Mouse (Mus musculus) skeletal muscle tissue, postnatal 0 days (tissue): ENCODE data around the gene Usp18. TPM values are rescaled to one million over a fixed set of nuclear protein-coding genes. Genes with fewer than 3 reads are reported as not detected.

Experiments
- polyA plus RNA-seq: library from polyadenylated mRNA; unstranded; fragments of >200 nt; fragmentation: Nextera tagmentation; extraction: Ambion mirVana; gene quantifications from 2 replicates; pipeline ENCODE4 v1.2.1, GENCODE M21; 2015

Gene Usp18
- 3.8 and 4.5 TPM in 2 replicates for polyA plus RNA-seq

DNA sequence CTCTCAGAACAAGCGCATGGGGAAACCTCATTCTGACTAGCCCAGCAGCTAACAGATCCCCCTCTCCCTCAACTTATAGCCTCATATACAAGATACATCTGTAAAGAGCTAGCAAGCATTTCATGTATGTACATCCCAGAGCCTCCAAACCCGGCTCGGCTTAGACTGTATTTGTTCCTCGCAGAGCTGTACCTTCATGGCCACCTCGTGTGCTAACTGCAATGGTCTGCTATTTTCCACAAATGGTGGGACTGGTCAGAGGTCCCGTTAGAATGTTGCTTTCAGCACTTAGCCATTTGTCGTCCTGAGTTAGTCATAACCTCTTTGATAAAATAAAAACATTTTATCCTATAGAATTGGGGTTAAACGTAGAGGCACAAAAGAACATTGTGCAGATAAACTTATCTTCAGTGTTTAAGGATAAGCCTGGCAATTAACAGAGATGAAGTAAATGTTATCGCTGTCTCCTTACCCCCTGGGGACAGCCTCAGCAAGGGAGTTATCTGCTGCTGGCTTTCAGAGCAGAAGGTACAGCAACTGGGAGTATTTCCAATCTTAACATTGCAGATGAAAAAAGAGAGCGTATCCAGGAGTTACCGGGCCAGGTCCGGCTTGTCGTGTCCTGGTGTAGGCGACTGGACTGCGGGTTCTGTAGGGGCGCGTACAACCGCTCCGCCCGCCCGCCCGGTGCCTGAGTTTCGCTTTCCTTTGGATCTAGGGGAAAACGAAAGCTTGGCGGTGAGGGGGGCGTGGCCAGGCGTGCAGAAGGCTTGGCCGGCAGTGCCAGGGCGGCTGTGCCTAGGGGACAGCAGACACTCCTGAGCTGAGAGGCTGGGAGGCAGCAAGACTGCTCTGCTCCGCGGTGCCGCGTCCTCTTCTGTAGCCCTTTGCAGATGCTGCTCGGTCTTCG lies at the start of gene Usp18:
Usp18 (plus strand) TSS at position 780 of the 910 bp plus-strand sequence.

GRCm38 (mm10) chr6:121210149-121210925 lies 35.4 kb upstream of the Usp18 start, which contains the start of gene Tuba8:
Gene Tuba8 (plus strand): TSS chr6:121210696.

GRCm38 (mm10) chr6:121299954-121300353 lies 54.2 kb downstream of the Usp18 start, which contains the start of gene Slc6a13:
Gene Slc6a13 (plus strand): TSS chr6:121300227.

Other genes starting within 250 kb of the Usp18 start
- 15.1 and 19.9 TPM in 2 replicates for gene Mical3, start 114.9 kb upstream of the Usp18 start, polyA plus RNA-seq
- gene Pex26, start 62.2 kb upstream of the Usp18 start, polyA plus RNA-seq, result 2.5 and 2.7 TPM in 2 replicates
- gene Tuba8, start 35.2 kb upstream of the Usp18 start, polyA plus RNA-seq, result 1.4 and 3.0 TPM in 2 replicates
- 29.2 and 31.2 TPM in 2 replicates for gene Slc6a13, start 54.3 kb downstream of the Usp18 start, polyA plus RNA-seq
- gene Slc6a12, start 97.2 kb downstream of the Usp18 start, polyA plus RNA-seq, result 0.27 and 0.37 TPM in 2 replicates
- gene Iqsec3, start 227.8 kb downstream of the Usp18 start, polyA plus RNA-seq, result 1.4 TPM in 2 replicates